Mouse (Mus musculus): ENCODE measurements around the gene Ptprk. TPM values are rescaled to one million over a fixed set of nuclear protein-coding genes. Genes with fewer than 3 reads are reported as not detected.

Gene Ptprk
- polyA plus RNA-seq, 1 experiment from 2014 or later = 31.1 TPM

- Histone ChIP-seq H3K36me3 (ENCODE audit: insufficient read depth, low read length) (no peaks in the 10 kb centered on the region), H3K27me3 (replicated peaks; ENCODE audit: insufficient read depth, low read length) (no peaks in the 10 kb centered on the region), H3K4me1 (ENCODE audit: insufficient read depth, low read depth, low read length) (no peaks in the 10 kb centered on the region; the same call in 1 of the 2 replicates), H3K9me3 (ENCODE audit: low read length) (no peaks in the 10 kb centered on the region), H3K4me2 (replicated peaks; ENCODE audit: low read depth, low read length) (no peak overlapping the region), H3K9ac (replicated peaks; ENCODE audit: low read depth) (no peak overlapping the region), H3K4me3 (ENCODE audit: low read depth, low read length) (no peak overlapping the region), H3K27ac (ENCODE audit: low read length) (no peak overlapping the region)
- ATAC-seq (no peak), DNase-seq (ENCODE audit: low spot score) (no peak)
- 87% methylated on average over 1 of the region's 1 CpGs for WGBS
- TF ChIP-seq CTCF (IDR thresholded peaks at IDR 0.05) = no peak
- TF ChIP-seq EP300 (IDR thresholded peaks at IDR 0.05) = no peak
These were observed 92.0 kb downstream of the Ptprk start for GRCm38 (mm10) chr10:28166610-28167009.

- whole genome bisulfite sequencing = 35% methylated on average over 2 of the region's 2 CpGs
- DNase-seq (ENCODE audit: low spot score) = peak; percentile 60
- ATAC-seq = no peak
These were observed 92.5 kb downstream of the Ptprk start for GRCm38 (mm10) chr10:28167097-28167496.

GRCm38 (mm10) chr10:28171196-28171595 is 96.6 kb downstream of the Ptprk start:
- H3K4me1 ChIP-seq (ENCODE audit: insufficient read depth, low read depth, low read length) = no peaks in the 10 kb centered on the region
- no peak overlapping the region for H3K4me2 ChIP-seq (replicated peaks; ENCODE audit: low read depth, low read length)
- no peaks in the 10 kb centered on the region for H3K27me3 ChIP-seq (replicated peaks; ENCODE audit: insufficient read depth, low read length)
- DNase-seq (ENCODE audit: low spot score) (peak; percentile 27), ATAC-seq (no peak)
- H3K4me3 ChIP-seq (ENCODE audit: low read depth, low read length) = no peak overlapping the region
- H3K9ac ChIP-seq (replicated peaks; ENCODE audit: low read depth) = no peak overlapping the region
- H3K27ac ChIP-seq (ENCODE audit: low read length) = no peak overlapping the region
- no peaks in the 10 kb centered on the region for H3K36me3 ChIP-seq (ENCODE audit: insufficient read depth, low read length)
- H3K9me3 ChIP-seq (ENCODE audit: low read length) = no peaks in the 10 kb centered on the region
- no peak for TF ChIP-seq EP300 (IDR thresholded peaks at IDR 0.05)
- TF ChIP-seq CTCF (IDR thresholded peaks at IDR 0.05) = no peak
- 73% methylated on average over 1 of the region's 1 CpGs for WGBS

More at GRCm38 (mm10) chr10:28167097-28167496, 92.5 kb downstream of the Ptprk start:
- H3K27me3 ChIP-seq (replicated peaks; ENCODE audit: insufficient read depth, low read length) = no peaks in the 10 kb centered on the region
- TF ChIP-seq CTCF (IDR thresholded peaks at IDR 0.05) (no peak), EP300 (IDR thresholded peaks at IDR 0.05) (no peak)
- H3K36me3 ChIP-seq (ENCODE audit: insufficient read depth, low read length) = no peaks in the 10 kb centered on the region
- no peak overlapping the region for H3K4me2 ChIP-seq (replicated peaks; ENCODE audit: low read depth, low read length)
- no peak overlapping the region for H3K9ac ChIP-seq (replicated peaks; ENCODE audit: low read depth)
- no peak overlapping the region for H3K4me3 ChIP-seq (ENCODE audit: low read depth, low read length)
- H3K4me1 ChIP-seq (ENCODE audit: insufficient read depth, low read depth, low read length) = no peaks in the 10 kb centered on the region; the same call in 1 of the 2 replicates
- H3K27ac ChIP-seq (ENCODE audit: low read length) = no peak overlapping the region
- H3K9me3 ChIP-seq (ENCODE audit: low read length) = no peaks in the 10 kb centered on the region

GRCm38 (mm10) chr10:28178876-28179275 is 104.3 kb downstream of the Ptprk start:
- DNase-seq (ENCODE audit: low spot score) (no peak), ATAC-seq (no peak)
- TF ChIP-seq CTCF (IDR thresholded peaks at IDR 0.05) (no peak), EP300 (IDR thresholded peaks at IDR 0.05) (no peak)
- no peaks in the 10 kb centered on the region for H3K36me3 ChIP-seq (ENCODE audit: insufficient read depth, low read length)
- no peaks in the 10 kb centered on the region for H3K4me1 ChIP-seq (ENCODE audit: insufficient read depth, low read depth, low read length)
- H3K9me3 ChIP-seq (ENCODE audit: low read length) = no peaks in the 10 kb centered on the region
- no peak overlapping the region for H3K4me2 ChIP-seq (replicated peaks; ENCODE audit: low read depth, low read length)
- WGBS = 73% methylated on average over 4 of the region's 4 CpGs
- H3K9ac ChIP-seq (replicated peaks; ENCODE audit: low read depth) = no peak overlapping the region
- H3K27me3 ChIP-seq (replicated peaks; ENCODE audit: insufficient read depth, low read length) = no peaks in the 10 kb centered on the region
- no peak overlapping the region for H3K27ac ChIP-seq (ENCODE audit: low read length)
- no peak overlapping the region for H3K4me3 ChIP-seq (ENCODE audit: low read depth, low read length)

GRCm38 (mm10) chr10:28182081-28182480 is 107.5 kb downstream of the Ptprk start:
- DNase-seq (ENCODE audit: low spot score) (no peak), ATAC-seq (no peak)
- TF ChIP-seq CTCF (IDR thresholded peaks at IDR 0.05) (no peak), EP300 (IDR thresholded peaks at IDR 0.05) (no peak)
- Histone ChIP-seq H3K9me3 (ENCODE audit: low read length) (no peaks in the 10 kb centered on the region), H3K4me3 (ENCODE audit: low read depth, low read length) (no peak overlapping the region), H3K9ac (replicated peaks; ENCODE audit: low read depth) (no peak overlapping the region), H3K4me2 (replicated peaks; ENCODE audit: low read depth, low read length) (no peak overlapping the region), H3K27ac (ENCODE audit: low read length) (no peak overlapping the region), H3K36me3 (ENCODE audit: insufficient read depth, low read length) (no peaks in the 10 kb centered on the region), H3K27me3 (replicated peaks; ENCODE audit: insufficient read depth, low read length) (no peaks in the 10 kb centered on the region), H3K4me1 (ENCODE audit: insufficient read depth, low read depth, low read length) (no peaks in the 10 kb centered on the region)
- WGBS = 88% methylated on average over 3 of the region's 3 CpGs

GRCm38 (mm10) chr10:28184675-28185074 is 110.1 kb downstream of the Ptprk start:
- 64% methylated on average over 6 of the region's 6 CpGs for WGBS
- no peaks in the 10 kb centered on the region for H3K27me3 ChIP-seq (replicated peaks; ENCODE audit: insufficient read depth, low read length)
- H3K36me3 ChIP-seq (ENCODE audit: insufficient read depth, low read length) = no peaks in the 10 kb centered on the region
- no peak for ATAC-seq
- no peak overlapping the region for H3K9ac ChIP-seq (replicated peaks; ENCODE audit: low read depth)
- no peak overlapping the region for H3K4me2 ChIP-seq (replicated peaks; ENCODE audit: low read depth, low read length)
- no peak for DNase-seq (ENCODE audit: low spot score)
- no peak overlapping the region for H3K4me3 ChIP-seq (ENCODE audit: low read depth, low read length)
- no peak overlapping the region for H3K27ac ChIP-seq (ENCODE audit: low read length)
- no peaks in the 10 kb centered on the region for H3K4me1 ChIP-seq (ENCODE audit: insufficient read depth, low read depth, low read length)
- no peaks in the 10 kb centered on the region for H3K9me3 ChIP-seq (ENCODE audit: low read length)
- TF ChIP-seq CTCF (IDR thresholded peaks at IDR 0.05) (no peak), EP300 (IDR thresholded peaks at IDR 0.05) (no peak)

- Histone ChIP-seq H3K9ac (replicated peaks; ENCODE audit: low read depth) (no peak overlapping the region), H3K36me3 (ENCODE audit: insufficient read depth, low read length) (no peaks in the 10 kb centered on the region), H3K27ac (ENCODE audit: low read length) (no peak overlapping the region), H3K4me1 (ENCODE audit: insufficient read depth, low read depth, low read length) (no peaks in the 10 kb centered on the region), H3K9me3 (ENCODE audit: low read length) (no peaks in the 10 kb centered on the region), H3K27me3 (replicated peaks; ENCODE audit: insufficient read depth, low read length) (no peaks in the 10 kb centered on the region), H3K4me3 (ENCODE audit: low read depth, low read length) (no peak overlapping the region), H3K4me2 (replicated peaks; ENCODE audit: low read depth, low read length) (no peak overlapping the region)
- TF ChIP-seq CTCF (IDR thresholded peaks at IDR 0.05) = no peak
- no peak for TF ChIP-seq EP300 (IDR thresholded peaks at IDR 0.05)
- DNase-seq (ENCODE audit: low spot score) = peak; percentile 37
- WGBS = 39% methylated on average over 4 of the region's 4 CpGs
- ATAC-seq = no peak
These were observed 110.7 kb downstream of the Ptprk start for GRCm38 (mm10) chr10:28185326-28185725.

Measured in lung, postnatal 0 days (tissue).